Mouse (Mus musculus) large intestine, adult 2 months (tissue): ENCODE results near the gene Olfr110. TPM values are rescaled to one million over a fixed set of nuclear protein-coding genes. Genes with fewer than 3 reads are reported as not detected.
"Not testable (repeated sequence)": the region's sequence is repeated elsewhere in the genome, so short reads cannot be mapped to it uniquely, and the experiment has no call there.

ENCODE experiments used
- DNase-seq: peaks from one replicate; pipeline ENCODE4 v3.0.0-alpha.2; 2012; ENCODE audit warnings: low read depth, low spot score
- WGBS: fragments of 180-500 bp; shearing (Covaris S2); methylation state at CpG from one replicate; pipeline ENCODE4 v1.1.7; 2018; 5-methylcytosine and 5-hydroxymethylcytosine counted together
- polyA plus RNA-seq: library from polyadenylated mRNA; depleted of rRNA; stranded (reverse); fragments of >200 nt; gene quantifications from 2 replicates; pipeline ENCODE4 v1.2.3, GENCODE M21; 2012; rRNA removed

The Olfr110 gene
- polyA plus RNA-seq = not detected in 2 replicates

GRCm38 (mm10) chr17:37491930-37492518 is at the start of gene Olfr110:
Gene Olfr110, plus strand, starts transcription at chr17:37492468.
- DNase-seq = no peak

GRCm38 (mm10) chr17:37445180-37445579 is 47.1 kb upstream of the Olfr110 start, which contains the start of gene Olfr108:
Gene Olfr108, plus strand, starts transcription at chr17:37445480.
- no peak for DNase-seq
- 86% methylated on average over 1 of the region's 1 CpGs for WGBS

More at GRCm38 (mm10) chr17:37491930-37492518, at the start of gene Olfr110:
- 56% methylated on average over 1 of the region's 1 CpGs for WGBS

DNA sequence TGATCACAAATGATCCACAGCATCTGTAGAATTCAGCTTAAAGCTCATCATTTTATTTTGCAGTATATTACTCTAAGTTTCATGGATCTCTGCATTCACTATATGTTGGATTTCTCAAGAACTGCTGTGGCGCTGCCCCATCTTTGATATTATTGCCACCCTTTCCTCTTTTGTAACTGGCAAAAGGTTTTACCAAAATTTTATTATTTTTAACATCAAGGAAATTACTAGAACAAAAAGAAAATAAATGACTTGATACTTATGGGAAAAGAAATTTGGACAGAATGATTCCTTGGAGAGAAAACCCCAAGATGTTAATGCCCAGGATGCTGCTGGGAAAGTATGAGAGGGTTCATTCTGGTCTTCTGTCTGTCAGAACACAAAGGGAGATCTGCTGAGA is 33.7 kb upstream of the Olfr110 start, which contains the start of gene Olfr109:
TSS of gene Olfr109 (plus strand) at position 301 of the 400 bp plus-strand sequence.
- no peak for DNase-seq
- 88% methylated on average over 1 of the region's 1 CpGs for WGBS

- DNase-seq = no peak
- WGBS = 62% methylated on average over 2 of the region's 2 CpGs
These were observed 8.8 kb upstream of the Olfr110 start, which contains the start of gene H2-M2 for GRCm38 (mm10) chr17:37483452-37483851. Gene H2-M2, minus strand, starts transcription at chr17:37483552.

DNA sequence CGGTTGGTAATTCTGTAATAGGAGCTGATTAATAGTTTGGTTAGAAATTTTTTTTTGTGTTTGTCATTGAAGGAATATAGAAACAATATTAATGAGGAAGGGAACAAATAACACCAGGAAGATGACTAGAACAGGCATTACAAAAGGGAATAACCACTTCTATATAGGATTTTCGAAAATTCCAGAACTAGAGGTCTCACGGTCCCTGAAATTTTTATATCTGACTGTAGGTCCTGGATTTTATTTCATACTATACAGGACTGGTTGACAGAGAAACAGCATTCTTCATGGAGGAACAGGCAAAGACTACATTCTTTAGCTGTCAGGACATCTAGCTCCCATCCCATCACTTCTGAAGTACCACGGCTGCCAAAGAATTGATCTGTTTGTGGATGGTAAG is 15.5 kb downstream of the Olfr110 start, which contains the start of gene Olfr111:
TSS of gene Olfr111 (plus strand) at position 301 of the 400 bp plus-strand sequence.
- DNase-seq = no peak
- 93% methylated on average over 4 of the region's 4 CpGs for WGBS

GRCm38 (mm10) chr17:37524612-37525011 is 32.3 kb downstream of the Olfr110 start:
- not testable (repeated sequence) for DNase-seq

DNA sequence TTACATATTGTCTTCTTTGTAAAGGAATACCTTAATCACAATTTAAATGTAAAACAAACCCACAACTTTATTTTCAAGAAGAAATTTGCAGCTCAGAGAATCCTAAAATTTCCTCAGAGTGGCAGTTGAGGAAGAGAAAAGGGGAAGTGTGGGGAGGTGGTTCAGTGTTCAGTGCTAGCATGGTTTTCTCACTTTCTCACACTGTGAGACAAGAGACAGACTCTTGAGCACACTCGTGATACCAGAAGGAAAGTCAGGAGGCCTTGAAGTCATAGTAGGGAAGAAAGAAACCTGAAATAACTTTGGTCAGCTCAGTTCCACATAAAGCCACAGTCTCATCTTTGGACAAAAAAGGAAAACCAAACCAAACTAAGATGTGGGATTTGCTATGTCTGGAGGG is 33.2 kb downstream of the Olfr110 start:
- DNase-seq = not testable (repeated sequence)
- WGBS = 63% methylated on average over 1 of the region's 1 CpGs

DNA sequence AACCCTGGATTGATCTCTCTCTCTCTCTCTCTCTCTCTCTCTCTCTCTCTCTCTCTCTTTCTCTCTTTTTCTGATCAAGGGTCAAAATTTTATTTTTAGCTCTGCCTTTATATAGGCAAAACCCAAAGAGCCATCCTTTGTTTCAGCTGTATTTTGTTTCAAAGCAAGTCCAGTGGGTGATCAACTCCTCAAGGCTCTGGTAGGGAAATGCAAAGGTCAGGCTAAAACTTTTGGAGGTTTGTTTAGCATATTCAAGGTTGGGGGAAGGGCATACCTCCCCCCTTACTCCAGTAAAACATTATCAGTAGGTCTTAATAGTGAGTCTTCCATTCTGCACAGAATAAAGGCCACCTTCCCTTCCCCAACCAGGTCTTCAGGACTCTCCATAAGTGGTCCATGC is 42.9 kb downstream of the Olfr110 start:
- no peak for DNase-seq

GRCm38 (mm10) chr17:37538416-37538815 is 46.1 kb downstream of the Olfr110 start:
- WGBS = 41% methylated on average over 1 of the region's 1 CpGs
- DNase-seq = not testable (repeated sequence)

DNA sequence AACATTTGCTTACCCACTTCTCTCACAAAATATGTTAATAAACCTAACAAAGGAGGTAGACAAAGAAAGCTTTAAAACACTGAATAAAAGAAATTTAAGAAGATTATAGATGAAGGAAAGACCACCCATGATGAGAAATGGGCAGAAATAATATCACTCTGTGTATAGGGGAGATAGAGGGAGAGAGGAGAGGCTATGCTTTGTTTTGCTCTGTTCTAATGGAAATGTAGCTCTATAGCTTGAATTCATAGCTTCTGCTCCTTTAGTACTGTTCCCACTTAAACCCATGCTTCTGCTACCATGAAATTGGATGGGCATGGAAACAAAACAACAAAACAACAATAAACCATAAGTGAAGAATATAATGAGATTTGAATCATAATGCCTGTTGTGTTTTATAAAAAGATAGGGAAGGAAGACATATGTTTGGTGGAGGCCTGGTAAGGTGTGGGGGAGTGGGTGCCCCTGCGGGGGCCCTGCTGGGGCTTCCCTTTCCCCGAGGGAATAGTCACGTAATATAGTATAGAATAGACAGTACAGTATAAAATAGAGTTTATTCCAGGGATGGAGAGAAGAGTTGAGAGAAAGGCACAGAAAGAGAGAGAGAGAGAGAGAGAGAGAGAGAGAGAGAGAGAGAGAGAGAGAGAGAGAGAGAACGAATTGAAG is 49.3 kb downstream of the Olfr110 start:
- DNase-seq = no peak
- 88% methylated on average over 4 of the region's 4 CpGs for WGBS

DNA sequence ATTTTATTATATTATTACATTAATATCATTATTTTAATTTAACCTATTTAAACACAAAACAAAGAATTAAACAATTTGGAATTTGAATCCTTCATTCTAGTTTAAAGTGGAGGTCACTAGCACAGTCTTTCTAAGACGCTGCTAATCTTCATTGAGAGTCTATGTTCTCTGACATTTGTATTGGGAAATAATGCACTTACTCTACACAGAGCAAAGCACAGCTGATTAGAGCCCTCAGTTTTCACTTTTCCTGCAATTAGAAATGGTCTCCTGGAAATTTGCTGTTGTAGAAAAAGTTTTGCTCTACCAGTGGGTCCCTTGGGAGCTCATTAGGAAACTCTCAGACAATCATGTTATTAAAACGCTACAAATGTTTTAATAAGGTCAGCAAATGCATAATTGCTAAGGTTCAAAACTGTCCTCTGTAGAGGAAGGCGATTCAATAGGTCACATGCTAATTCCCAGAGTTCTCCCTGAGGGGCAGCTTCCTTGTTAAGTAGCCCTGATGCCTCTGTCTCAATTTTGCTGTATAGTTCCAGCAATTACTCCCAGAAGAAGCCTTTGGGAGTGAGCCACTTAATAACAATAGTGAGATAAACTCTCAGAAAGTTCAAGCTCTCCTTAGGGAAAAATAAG is 51.6 kb downstream of the Olfr110 start:
- 70% methylated on average over 3 of the region's 3 CpGs for WGBS
- no peak for DNase-seq

Other genes starting within 250 kb of the Olfr110 start
- not detected in 2 replicates for gene Olfr98, start 228.7 kb upstream of the Olfr110 start, polyA plus RNA-seq
- 9.6 and 9.8 TPM in 2 replicates for gene H2-M3, start 222.2 kb upstream of the Olfr110 start, polyA plus RNA-seq
- gene Olfr99, start 209.0 kb upstream of the Olfr110 start, polyA plus RNA-seq = not detected in 2 replicates
- gene Olfr101, start 188.2 kb upstream of the Olfr110 start, polyA plus RNA-seq = not detected in 2 replicates
- not detected in 2 replicates for gene Olfr102, start 175.4 kb upstream of the Olfr110 start, polyA plus RNA-seq
- not detected in 2 replicates for gene Olfr103, start 152.8 kb upstream of the Olfr110 start, polyA plus RNA-seq
- not detected in 2 replicates for gene Olfr104-ps, start 132.9 kb upstream of the Olfr110 start, polyA plus RNA-seq
- gene Olfr105-ps, start 113.4 kb upstream of the Olfr110 start, polyA plus RNA-seq = not detected in 2 replicates
- gene Olfr106-ps, start 102.1 kb upstream of the Olfr110 start, polyA plus RNA-seq = not detected in 2 replicates
- not detected in 2 replicates for gene Olfr107, start 93.2 kb upstream of the Olfr110 start, polyA plus RNA-seq
- gene Olfr108, start 47.0 kb upstream of the Olfr110 start, polyA plus RNA-seq = not detected in 2 replicates
- not detected in 2 replicates for gene Olfr109, start 33.6 kb upstream of the Olfr110 start, polyA plus RNA-seq
- gene H2-M2, start 8.9 kb upstream of the Olfr110 start, polyA plus RNA-seq = 1.8 and 2.3 TPM in 2 replicates
- gene Olfr111, start 15.6 kb downstream of the Olfr110 start, polyA plus RNA-seq = 0.07 TPM in 1 of 2 replicates, not detected in the other
- gene Olfr112, start 77.0 kb downstream of the Olfr110 start, polyA plus RNA-seq = not detected in 2 replicates
- gene Olfr113, start 85.2 kb downstream of the Olfr110 start, polyA plus RNA-seq = not detected in 2 replicates
- not detected in 2 replicates for gene Olfr114, start 100.3 kb downstream of the Olfr110 start, polyA plus RNA-seq
- gene Olfr115, start 134.6 kb downstream of the Olfr110 start, polyA plus RNA-seq = not detected in 2 replicates
- gene Olfr116, start 134.7 kb downstream of the Olfr110 start, polyA plus RNA-seq = not detected in 2 replicates
- not detected in 2 replicates for gene Olfr117, start 171.3 kb downstream of the Olfr110 start, polyA plus RNA-seq
- gene Olfr118, start 174.5 kb downstream of the Olfr110 start, polyA plus RNA-seq = not detected in 2 replicates
- gene Olfr119, start 204.1 kb downstream of the Olfr110 start, polyA plus RNA-seq = not detected in 2 replicates
- not detected in 2 replicates for gene Olfr120, start 229.3 kb downstream of the Olfr110 start, polyA plus RNA-seq